Mouse (Mus musculus) thymus, adult 2 months (tissue): ENCODE measurements around the gene Gtf2h3.

ENCODE experiments used
- CTCF ChIP-seq: fragments of 200-500 bp; IDR thresholded peaks from 2 replicates; pipeline ENCODE4 v1.5.1; 2012; ENCODE audit warnings: mild to moderate bottlenecking, control low read depth, low read length, moderate library complexity, borderline replicate concordance; ENCODE audit not compliant: control insufficient read depth, poor library complexity, insufficient read depth; ENCODE audit errors: extremely low read depth
- POLR2A ChIP-seq: fragments of 200-500 bp; IDR thresholded peaks from 2 replicates; pipeline ENCODE4 v1.6.1; 2012; ENCODE audit warnings: mild to moderate bottlenecking, low read length, control low read depth, moderate library complexity; ENCODE audit not compliant: control insufficient read depth, poor library complexity, insufficient read depth; ENCODE audit errors: extremely low read depth

DNA sequence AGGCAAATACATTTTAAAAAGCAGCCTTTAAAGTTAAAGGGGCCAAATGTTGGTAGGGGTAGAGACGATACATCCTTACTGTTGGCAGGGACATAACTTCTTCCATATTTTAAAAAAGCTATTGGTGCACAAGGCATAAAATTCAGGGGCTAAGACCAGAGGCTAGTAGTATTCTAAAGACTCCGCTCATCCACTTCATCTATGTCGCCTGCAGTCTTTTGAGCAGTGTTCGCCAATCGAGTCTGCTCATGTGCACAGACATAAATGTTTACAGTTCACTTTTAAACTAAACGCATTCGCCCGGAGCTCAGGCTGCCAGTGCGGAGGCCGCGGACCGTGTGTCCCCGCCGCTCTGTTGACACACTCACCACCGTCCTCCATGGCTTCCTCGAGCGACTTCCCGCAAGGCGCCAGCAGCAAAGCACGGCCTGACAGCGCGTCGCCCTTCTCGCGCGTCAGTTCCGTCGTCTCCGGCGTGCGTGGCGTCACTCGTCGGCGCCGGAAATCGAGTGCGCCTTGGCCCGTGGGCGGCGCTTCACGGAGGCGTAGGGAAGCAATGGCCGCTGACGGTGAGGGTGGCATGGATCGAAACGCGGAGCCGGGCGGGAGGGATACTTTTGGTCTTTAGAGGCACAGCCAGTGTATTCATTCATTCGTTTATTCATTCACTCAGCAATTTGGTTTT lies at the start of gene Gtf2h3, which contains the start of gene Eif2b1:
- TF ChIP-seq CTCF, result no peak
- peak; percentile 78 for TF ChIP-seq POLR2A
